Mouse (Mus musculus) fat pad, adult 2 months (tissue): ENCODE data around the gene Dpf3.

Experiments
- DNase-seq: peaks from one replicate; pipeline ENCODE4 v3.0.0-alpha.2; 2011; ENCODE audit warnings: low read depth, low spot score; ENCODE audit errors: extremely low read depth

Dpf3 gene

DNA sequence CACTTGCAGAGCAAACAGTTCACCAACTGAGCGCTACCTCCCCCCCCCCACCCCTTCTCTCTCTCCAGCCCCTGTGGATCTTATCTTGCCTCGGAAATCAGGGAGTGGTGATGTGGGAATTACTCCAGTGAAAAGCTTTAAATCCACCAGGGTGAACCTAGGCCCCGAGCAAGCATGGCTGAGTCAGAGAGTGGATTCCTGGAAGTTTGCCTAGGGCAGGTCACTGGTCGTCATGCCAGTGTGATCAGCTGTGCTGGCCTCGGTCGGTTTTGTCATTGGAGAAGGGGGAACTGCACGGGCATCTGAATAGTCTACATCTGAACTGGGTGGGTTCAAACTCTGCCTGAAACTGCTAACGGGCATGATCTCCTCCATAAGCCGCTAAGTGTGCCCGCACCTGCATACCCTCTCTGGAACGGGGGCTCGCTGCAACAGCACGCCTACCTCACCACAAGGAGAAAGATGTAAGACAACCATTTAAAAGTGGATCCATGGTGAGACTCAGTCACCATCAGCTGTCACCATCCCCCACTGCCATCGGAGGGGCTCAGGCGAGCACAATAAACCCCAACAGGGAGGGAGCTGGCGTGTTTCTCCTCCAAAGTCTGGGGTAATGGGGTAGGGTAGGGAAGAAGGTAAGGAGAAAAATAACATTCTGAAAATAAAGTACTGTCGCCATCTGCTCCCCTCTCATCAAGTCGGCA, 185.7 kb downstream of the Dpf3 start:
- DNase-seq, result no peak

DNA sequence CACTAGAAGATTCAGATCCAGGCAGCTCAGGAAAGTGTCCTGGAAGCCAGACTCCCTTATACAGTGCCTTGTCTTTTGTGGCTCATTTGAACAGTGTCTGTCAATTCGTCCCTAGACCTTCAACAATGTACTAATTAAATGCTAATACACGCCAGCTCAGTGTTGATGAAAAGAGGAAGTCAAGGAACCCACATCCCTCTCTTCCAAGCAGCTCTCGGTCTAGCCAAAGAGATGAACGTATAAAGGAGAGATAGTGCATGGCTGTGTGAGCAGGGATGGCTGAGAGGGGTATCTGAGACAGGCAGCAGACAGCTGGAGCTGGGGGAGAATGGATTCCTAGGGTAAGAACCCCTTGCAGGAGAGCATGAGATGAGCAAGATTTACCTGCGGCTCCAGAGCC, 189.2 kb downstream of the Dpf3 start:
- DNase-seq, result no peak

DNA sequence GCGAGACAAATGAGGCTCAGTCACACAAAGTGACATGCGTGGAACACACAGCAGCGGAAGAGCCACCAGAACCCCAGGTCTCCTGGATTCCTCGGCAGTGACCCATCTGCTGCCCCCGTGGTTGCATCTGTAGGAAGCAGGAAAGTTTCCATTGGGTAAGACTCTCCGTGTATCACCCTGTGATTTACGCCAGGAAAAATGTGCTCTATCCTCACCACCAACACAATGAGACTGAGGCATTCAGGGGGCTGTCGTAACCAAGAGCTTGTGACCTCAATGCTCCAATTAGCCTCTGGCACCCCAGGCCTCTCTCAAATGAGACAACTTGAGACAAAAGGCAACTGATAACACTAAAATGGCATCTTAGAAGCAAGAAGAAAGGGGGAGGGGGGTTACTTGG, 192.5 kb downstream of the Dpf3 start:
- DNase-seq, result no peak

DNA sequence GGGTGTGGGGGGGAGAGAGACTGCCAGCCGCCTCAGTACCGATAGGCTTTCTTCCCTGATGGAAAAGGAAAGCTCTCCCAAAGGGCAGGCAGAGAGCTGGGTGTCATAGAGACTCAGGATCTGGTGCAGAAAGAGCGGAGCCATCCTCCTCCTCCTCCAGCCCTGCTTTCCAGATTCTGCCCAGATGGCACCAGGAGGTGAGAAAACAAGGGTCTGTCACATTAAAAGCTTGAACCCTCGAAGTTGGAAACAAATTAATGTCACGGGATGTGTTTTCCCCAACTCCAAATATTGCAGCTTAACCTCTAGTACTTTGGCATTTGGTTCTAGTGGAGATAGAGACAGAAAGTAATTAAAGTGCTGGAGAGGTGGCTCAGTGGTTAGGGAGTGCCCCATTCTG, 195.6 kb downstream of the Dpf3 start:
- DNase-seq, result no peak

DNA sequence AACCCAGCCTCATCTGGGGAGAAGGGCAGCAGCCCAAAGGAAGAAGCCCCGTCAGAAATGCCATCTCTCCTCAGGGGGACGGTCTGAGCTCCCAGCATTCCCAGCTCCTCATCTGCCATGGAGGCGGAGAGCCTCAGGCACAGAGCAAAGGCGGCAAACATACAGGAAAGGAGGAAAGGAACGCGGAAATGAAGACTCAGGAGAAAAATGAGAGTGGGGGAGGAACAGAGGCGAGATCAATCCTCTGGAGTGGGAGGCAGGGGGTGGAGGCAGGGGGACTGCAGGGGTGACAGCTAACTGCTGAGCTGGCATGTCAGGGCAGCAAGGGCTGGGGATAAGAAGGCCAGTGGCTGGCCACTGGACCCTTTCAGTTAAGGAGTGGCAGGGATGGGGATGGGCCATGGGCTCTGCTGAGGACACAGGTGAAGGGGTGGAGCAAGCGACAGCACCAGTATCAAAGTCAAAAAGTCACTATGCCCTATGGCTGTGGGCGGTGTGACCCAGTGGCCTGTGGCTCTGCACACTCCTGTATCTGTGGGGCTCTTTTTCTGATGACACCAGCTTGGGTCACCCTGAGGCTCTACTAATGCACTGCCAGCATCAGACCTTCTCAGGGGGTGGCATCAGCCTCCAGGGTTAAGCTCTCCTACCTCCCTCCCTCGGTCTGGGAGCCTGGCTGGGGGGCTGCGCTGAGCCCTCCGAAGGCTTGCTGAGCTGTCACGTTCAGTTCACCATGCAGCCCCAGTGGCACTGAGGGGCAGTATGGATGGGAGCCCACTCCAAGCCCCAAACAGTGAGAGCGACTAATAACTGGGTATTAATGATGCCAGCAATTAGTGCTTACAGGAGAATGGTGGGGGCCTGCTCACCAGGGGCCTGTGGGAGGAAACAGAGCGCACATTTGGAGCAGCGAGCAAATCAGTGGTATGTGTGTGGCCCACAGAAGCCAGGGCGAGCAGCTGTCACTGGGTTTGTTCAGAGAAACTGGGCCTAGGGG, 200.7 kb downstream of the Dpf3 start:
- no peak for DNase-seq

DNA sequence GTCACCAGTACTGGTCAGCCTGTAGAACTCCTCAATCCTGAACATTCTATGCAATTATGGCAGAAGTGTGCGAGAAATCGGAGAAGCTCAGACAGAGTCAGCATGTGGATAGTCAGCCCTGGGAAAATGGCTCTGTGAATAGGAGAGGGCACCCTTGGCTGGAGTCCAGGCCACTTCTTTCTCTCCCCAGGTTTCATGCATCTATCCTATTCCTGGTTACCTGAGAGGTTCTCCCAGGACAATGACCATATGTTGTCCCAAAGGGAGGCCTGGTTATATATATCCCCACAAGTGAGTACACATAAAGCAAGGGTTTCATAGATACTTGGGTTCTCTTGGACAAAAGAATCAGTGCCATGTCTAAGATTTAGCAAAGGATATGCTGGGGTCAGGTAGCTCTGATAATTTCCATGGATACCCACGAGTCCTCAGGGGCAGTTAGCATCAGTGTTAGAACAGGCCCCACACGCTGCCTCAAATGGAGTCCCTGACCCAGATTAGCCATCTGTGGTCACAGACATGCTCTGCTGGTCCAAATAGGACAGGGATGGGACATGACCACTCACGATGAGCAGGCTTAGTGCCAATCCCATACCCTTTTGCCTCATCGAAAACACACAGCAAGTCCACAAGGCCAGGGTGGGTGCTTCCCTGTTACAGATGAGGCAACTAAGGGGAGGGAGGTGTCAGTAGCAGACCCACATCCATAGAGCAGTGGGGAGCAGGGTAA, 203.8 kb downstream of the Dpf3 start:
- DNase-seq, result no peak

DNA sequence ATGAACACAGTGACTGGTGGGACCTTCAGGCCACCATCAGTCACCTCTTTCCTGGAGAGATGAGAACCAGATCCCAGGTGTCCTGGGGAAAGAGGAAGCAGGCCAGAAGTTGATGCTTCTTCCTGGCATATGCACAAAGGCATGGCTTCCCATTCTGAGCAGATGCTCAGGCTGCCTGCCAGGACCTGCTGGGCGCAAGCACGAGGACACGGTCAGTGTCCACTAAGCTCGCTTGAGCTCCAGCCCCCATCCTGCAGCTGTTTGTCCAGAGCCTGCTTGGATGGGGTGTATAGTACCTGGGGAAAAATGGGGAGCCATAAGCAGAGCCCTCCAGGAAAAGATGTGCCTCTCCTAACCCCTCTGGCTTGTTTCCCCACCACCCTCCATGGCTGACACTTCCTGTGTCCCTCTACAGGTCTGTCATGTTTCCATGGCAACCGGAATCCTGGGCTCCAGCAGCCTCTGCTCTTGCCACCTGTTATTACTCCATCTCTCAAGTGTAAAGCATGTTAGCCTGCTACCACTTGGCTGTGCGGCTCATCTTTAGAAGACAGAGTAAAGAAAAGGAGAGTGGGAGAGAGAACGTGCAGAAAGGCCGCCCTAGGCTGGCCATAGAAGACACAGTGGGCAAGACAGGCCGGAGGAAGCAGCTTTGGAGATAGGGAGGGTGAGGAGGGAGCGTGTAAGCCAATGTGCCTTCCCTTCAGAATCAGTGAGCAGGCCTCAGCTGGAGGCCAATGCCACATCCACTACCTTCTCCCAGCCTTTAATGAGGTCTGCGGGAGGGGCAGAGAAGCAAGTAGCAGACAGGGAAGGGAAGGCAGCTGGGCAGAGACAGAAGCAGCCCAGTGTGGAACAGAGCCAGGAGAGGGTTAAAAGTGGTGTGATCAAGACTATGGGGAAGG, 209.7 kb downstream of the Dpf3 start:
- no peak for DNase-seq

DNA sequence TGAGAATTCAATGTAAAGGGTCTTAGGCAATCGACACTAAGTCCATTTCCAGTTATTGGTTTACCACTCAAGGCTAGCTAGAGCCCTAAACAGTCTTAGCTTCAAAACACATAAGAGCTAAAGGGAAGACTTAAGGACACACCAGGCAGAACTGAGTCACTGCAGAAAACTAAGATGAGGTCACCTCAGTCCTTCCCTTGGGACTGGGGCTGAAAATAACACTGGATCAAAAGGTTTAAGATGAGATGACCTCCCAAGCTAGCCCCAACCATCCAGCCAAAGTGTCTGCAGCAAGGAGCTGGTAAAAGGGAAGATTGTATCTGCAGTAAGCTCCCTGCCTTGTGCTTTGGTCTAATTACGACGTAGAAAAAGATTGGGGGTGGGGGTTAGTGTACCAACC, 216.3 kb downstream of the Dpf3 start:
- no peak for DNase-seq

DNA sequence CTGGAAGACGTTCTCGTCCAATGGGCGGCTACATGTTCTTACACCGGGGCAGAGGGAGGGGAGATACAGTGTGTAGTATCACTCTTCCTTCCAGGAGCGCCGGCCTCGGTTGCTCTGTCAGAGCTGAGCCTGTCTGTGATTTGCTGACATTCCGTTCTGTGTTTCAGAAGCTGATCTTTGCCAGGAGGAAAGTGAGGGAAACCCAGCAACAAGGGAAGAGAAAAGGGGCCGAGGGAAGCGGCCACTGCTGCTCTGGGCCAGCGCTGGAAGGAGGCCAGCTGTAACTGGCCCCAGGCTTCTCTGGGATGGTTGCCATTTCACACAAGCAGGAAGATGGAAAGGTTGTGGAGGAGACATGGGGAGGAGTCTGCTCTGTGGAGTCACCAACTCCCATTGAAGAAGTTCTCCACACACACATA, 219.0 kb downstream of the Dpf3 start:
- no peak for DNase-seq

DNA sequence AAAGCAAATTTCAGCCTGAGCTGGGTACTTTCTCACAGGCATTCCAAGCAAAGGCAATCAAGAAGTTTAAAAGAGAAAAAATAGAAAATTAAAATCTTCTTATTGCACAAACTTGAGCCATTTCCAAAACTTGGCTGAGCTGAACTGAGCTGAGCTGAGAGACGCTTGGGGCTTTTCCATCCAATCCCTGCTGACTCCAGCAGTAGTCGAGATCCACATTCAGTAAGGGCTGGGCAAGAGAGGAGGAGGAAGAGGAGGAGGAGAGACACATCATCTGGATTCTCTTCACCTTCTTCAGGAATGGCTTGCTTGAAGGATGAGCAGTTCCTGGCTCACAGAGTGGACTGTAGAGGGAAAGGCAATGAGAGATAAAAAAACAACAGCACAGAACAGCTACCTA, 227.0 kb downstream of the Dpf3 start:
- DNase-seq, result no peak

DNA sequence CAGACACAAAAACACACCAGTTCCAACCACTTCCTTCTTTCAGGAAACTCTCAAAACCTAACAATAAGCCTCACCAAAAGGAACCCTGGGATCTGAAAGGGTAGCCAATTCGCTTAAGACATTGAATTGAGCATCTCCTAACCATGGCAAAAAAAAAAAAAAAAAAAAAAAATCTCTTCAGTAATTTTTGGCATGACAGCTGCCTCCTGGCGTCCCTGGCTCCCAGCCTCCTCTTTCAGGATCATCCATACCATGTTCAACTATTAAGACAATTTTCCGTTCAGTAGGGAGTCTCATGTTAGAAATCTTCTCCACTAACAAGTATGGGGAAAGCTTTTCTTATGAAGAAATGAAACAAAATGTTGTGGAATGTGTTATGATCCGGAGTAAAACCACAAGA, 233.1 kb downstream of the Dpf3 start:
- no peak for DNase-seq

DNA sequence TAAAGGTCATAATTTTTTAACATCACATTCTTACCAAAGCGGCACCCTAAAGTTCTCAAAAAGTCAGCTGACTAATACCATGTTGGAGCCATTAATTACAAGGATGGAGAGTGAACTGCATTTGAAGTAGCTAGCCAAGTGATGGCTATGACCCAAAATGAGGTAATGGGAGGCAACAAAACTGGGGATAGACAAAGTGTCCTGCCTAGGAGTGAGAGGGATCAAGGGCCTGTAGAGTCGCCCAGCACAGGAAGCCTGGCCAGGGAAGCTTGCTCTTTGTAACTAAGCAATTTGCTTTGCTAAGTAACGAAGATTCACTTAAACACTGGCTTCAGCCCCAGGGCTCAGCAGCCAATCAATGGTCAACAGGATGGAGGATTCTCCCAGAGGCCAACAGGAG, 238.4 kb downstream of the Dpf3 start:
- no peak for DNase-seq

DNA sequence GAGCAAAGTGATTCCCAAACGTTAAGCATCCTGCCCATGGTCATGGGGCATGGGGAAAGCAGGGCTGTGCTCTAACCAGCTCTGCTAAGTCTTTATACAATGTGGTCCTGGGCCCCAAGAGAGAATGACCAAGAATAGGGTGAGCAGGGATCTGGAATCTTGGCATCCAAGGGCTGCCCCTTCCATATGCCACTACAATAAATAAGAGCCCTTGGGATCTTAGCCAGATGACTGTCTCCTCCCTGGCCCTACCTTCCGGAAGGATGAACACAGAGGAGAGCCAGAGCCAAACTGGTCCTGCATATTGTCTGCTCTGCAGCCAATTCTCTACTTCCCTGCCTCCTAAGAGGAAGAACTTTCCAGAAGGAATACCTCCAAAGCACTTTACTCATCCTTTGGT, 238.9 kb downstream of the Dpf3 start:
- no peak for DNase-seq

DNA sequence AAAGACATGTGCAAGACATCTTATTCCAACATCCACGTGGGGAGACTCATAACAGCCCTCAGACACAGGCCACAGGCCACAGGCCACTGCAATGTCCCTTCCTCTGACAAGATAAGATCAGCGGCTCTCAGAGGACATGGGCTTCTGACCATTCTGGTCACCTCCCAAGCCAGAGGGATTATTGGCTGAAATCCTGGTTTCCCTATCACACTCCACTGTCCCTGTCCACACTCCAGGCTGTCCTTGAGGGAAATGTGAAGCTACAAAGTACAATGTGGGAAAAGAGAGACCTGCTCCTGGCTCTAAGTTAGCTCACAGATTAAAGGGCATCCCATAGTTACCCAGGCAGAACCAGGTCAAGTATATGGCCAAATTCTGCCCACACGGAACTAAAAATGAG, 239.8 kb downstream of the Dpf3 start:
- DNase-seq, result no peak

DNA sequence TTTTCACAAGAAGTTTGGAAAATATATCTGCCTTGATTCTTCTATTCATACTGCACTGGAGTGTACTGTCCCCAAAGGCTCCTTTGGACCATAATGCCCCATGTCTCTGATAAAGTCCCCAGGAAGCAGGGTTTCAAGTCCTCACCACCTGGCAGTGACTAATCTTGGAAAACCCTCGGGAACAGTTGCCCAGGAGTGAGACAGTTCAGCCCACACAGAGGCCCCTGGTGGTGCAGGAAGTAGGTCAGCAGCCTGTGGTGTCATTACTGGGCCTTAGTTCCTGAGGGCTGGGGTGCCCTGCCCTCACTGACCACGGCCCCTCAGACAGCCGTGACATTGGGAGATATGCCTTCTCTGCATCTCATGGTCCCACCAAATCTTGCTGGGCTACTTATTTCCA, 246.5 kb downstream of the Dpf3 start:
- DNase-seq, result no peak

DNA sequence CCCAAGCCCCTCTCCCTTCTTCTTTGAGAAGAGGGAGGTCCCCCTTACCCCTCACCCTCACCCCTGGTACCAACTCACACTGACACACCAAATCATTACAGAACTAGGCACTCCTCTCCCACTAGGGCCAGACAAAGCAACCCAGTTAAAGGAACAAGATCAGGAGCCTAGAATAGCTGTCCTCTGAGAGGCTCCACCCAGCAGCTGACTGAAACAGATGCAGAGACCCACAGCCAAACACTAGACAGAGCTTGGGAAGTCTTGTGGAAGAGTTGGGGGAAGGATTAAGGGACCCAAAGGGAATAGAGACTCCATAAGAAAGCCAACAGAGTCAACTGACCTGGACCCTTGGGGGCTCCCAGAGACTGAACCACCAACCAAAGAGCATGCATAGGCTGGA, 246.9 kb downstream of the Dpf3 start:
- DNase-seq, result no peak

DNA sequence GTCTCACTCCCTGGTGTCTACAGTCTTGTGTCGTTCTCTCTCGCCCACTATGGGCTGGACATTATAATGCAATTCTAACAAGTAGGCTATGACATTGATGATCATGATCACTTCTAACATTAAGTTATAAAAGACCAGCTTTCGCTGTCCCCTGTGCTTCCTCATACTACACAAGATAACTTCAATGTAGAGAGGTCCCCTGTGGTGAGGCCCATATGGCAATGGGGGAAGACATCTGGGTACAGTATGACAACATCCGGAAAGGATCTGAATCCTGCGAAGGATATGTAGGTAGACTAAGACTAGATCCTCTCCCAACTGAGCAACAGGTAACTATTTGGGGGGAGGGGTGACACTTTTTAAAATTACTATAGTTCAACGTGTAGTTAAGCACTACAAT, 251.7 kb downstream of the Dpf3 start:
- no peak for DNase-seq

DNA sequence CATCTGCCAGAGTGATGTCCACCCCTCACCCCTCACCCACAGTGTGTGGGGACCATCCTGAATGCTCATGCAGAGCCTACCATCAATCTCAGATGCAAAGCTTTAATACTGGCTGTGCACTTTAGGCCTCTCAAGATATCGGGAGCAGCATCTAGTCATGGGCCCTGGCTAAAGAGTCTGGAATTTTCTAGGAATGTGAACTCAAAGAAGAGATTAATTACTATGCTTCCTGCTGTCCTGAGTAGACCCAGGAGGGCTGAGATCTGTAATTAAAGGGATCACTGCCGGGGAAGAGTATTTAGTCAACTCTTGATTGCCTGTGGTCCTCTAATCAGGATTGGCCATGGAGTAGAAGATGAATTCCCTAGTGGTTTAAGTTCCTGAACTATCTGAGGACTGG, 252.5 kb downstream of the Dpf3 start:
- DNase-seq, result no peak

DNA sequence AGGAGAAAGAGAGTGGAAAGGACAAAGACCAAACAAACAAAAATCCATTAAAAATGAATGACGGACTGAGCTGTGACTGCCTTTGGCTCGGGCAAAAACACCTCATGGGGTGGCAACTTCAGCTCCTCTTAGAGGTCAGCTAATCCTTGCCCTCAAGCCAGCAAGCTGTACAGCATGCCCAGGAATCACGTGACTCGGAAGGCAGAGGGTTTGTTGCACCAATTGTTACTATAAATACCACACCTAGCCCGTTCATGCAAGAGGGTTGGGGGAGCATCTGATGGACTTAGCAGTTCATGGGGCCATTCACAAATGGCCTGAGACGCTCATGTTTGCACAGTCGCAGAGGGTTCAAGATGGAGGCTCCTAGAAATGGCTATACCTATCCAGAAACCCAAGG, 253.9 kb downstream of the Dpf3 start:
- DNase-seq, result no peak

DNA sequence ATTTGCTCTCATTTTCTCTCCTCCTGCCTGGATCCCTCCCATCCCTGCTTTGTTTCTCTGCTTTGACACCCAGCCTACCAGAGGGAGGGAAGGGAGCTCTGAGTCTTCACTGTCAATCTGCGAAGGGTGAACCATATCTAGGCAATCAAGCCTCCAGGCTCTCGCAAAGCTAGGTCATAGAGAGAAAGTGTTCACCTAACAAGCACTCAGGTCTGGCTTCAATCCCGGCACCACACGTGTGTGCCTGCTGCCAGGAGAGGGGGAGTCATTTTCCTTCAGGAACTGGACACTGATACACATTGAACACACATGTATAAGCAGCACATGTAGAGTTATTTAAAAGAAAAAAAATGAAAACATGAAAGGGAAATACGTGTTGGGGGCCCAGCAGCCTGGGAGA, 254.6 kb downstream of the Dpf3 start:
- no peak for DNase-seq

DNA sequence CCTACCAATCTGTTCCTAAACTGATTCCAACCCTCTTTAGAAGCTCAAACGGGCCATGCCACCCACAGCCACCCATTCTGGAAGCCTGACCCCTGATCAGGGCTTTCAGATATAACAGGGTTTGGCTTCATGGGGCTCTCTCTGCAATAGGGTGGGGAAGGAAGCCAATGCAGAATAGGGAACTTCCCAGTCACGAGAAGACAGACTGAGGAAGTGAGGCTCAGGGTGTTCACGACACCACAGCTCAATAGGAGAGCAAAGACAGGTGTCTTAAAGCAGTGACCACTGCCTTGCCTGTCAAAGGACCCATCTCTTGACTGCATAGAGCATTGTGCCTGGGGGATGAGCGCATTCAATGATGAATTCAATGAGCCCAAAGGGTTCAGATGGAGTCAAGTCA, 256.3 kb downstream of the Dpf3 start:
- DNase-seq, result no peak
